Mouse (Mus musculus) forebrain, embryonic 10.5 days (tissue): Measurements from ENCODE around the gene Trub1. TPM values are rescaled to one million over a fixed set of nuclear protein-coding genes. Genes with fewer than 3 reads are reported as not detected.

Experiments used
- DNase-seq: peaks from one replicate; pipeline ENCODE4 v3.0.0-alpha.2; 2017; ENCODE audit warnings: low spot score; ENCODE audit errors: extremely low spot score
- H3K27ac ChIP-seq: fragments of 300-500 bp; sonication (generic); 2 replicates; pipeline ENCODE4 v1.5.1; 2016; ENCODE audit warnings: mild to moderate bottlenecking
- H3K27me3 ChIP-seq: fragments of 300-500 bp; sonication (generic); 2 replicates; pipeline ENCODE4 v1.6.1; 2016; ENCODE audit warnings: mild to moderate bottlenecking; ENCODE audit not compliant: poor library complexity, severe bottlenecking
- H3K36me3 ChIP-seq: fragments of 300-500 bp; sonication (generic); replicated peaks from 2 replicates; pipeline ENCODE4 v1.6.1; 2016; ENCODE audit warnings: mild to moderate bottlenecking, moderate library complexity
- H3K4me1 ChIP-seq: fragments of 300-500 bp; sonication (generic); 2 replicates; pipeline ENCODE4 v1.6.1; 2016
- H3K4me3 ChIP-seq: fragments of 300-500 bp; sonication (generic); 2 replicates; pipeline ENCODE4 v1.5.1; 2016; ENCODE audit warnings: mild to moderate bottlenecking, moderate library complexity
- H3K9me3 ChIP-seq: fragments of 300-500 bp; sonication (generic); 2 replicates; pipeline ENCODE4 v1.6.1; 2016; ENCODE audit warnings: mild to moderate bottlenecking, moderate library complexity
- WGBS: fragments of 180-500 bp; shearing (Covaris S2); methylation state at CpG from one replicate; pipeline ENCODE4 v1.1.7; 2016; 5-methylcytosine and 5-hydroxymethylcytosine counted together
- polyA plus RNA-seq: library from polyadenylated mRNA; unstranded; fragments of >200 nt; fragmentation: Nextera tagmentation; extraction: Ambion mirVana; gene quantifications from 2 replicates; pipeline ENCODE4 v1.2.1, GENCODE M21; 2016

Gene Trub1
- polyA plus RNA-seq, 1 experiment from 2014 or later, result 23.4 TPM

- no peak for DNase-seq
- WGBS, result 80% methylated on average over 4 of the region's 4 CpGs
- Histone ChIP-seq H3K27ac (no peak overlapping the region), H3K27me3 (no peaks in the 10 kb centered on the region), H3K9me3 (no peaks in the 10 kb centered on the region), H3K36me3 (no peaks in the 10 kb centered on the region; the same call in 1 of the 2 replicates), H3K4me1 (peaks cover 31% of the 10 kb centered on the region), H3K4me3 (no peak overlapping the region)
Measured at GRCm38 (mm10) chr19:57451762-57452161, 950 bp upstream of the Trub1 start.

GRCm38 (mm10) chr19:57453218-57453600 lies 497 bp downstream of the Trub1 start:
- Histone ChIP-seq H3K27me3 (no peaks in the 10 kb centered on the region), H3K4me3 (peak overlapping the region; percentile 77), H3K27ac (peak overlapping the region; percentile 85), H3K9me3 (no peaks in the 10 kb centered on the region), H3K36me3 (peaks cover 4% of the 10 kb centered on the region), H3K4me1 (peaks cover 28% of the 10 kb centered on the region)
- peak; percentile 21 for DNase-seq
- 10% methylated on average over 6 of the region's 6 CpGs for WGBS

GRCm38 (mm10) chr19:57455286-57455960 lies 2.7 kb downstream of the Trub1 start:
- no peaks in the 10 kb centered on the region for H3K9me3 ChIP-seq
- no peak overlapping the region for H3K27ac ChIP-seq
- peaks cover 28% of the 10 kb centered on the region for H3K4me1 ChIP-seq
- no peaks in the 10 kb centered on the region for H3K27me3 ChIP-seq
- no peak overlapping the region for H3K4me3 ChIP-seq
- DNase-seq, result no peak
- WGBS, result 96% methylated on average over 25 of the region's 25 CpGs
- peaks cover 17% of the 10 kb centered on the region for H3K36me3 ChIP-seq

GRCm38 (mm10) chr19:57457075-57457474 lies 4.4 kb downstream of the Trub1 start:
- WGBS, result 87% methylated on average over 2 of the region's 2 CpGs
- peak; percentile 36 for DNase-seq

GRCm38 (mm10) chr19:57463741-57464140 lies 11.0 kb downstream of the Trub1 start:
- Histone ChIP-seq H3K27me3 (no peaks in the 10 kb centered on the region), H3K4me1 (peaks cover 7% of the 10 kb centered on the region), H3K4me3 (no peak overlapping the region), H3K36me3 (peaks cover 53% of the 10 kb centered on the region), H3K27ac (no peak overlapping the region), H3K9me3 (no peaks in the 10 kb centered on the region)
- WGBS, result 45% methylated on average over 8 of the region's 8 CpGs
- DNase-seq, result no peak

More at GRCm38 (mm10) chr19:57457075-57457474, 4.4 kb downstream of the Trub1 start:
- no peaks in the 10 kb centered on the region for H3K27me3 ChIP-seq
- peaks cover 20% of the 10 kb centered on the region for H3K4me1 ChIP-seq
- no peak overlapping the region for H3K4me3 ChIP-seq
- no peaks in the 10 kb centered on the region for H3K9me3 ChIP-seq
- no peak overlapping the region for H3K27ac ChIP-seq
- H3K36me3 ChIP-seq, result peaks cover 29% of the 10 kb centered on the region

GRCm38 (mm10) chr19:57465742-57466141 lies 13.0 kb downstream of the Trub1 start:
- 93% methylated on average over 7 of the region's 7 CpGs for WGBS
- Histone ChIP-seq H3K27ac (no peak overlapping the region), H3K4me3 (no peak overlapping the region), H3K27me3 (no peaks in the 10 kb centered on the region), H3K36me3 (peaks cover 61% of the 10 kb centered on the region), H3K9me3 (peaks cover 6% of the 10 kb centered on the region; the same call in 1 of the 2 replicates), H3K4me1 (peaks cover 7% of the 10 kb centered on the region)
- no peak for DNase-seq

GRCm38 (mm10) chr19:57471033-57471432 lies 18.3 kb downstream of the Trub1 start:
- Histone ChIP-seq H3K27ac (no peak overlapping the region), H3K9me3 (peaks cover 6% of the 10 kb centered on the region; the same call in 1 of the 2 replicates), H3K27me3 (no peaks in the 10 kb centered on the region), H3K4me3 (no peak overlapping the region), H3K36me3 (peaks cover 42% of the 10 kb centered on the region), H3K4me1 (peaks cover 10% of the 10 kb centered on the region)
- no peak for DNase-seq
- WGBS, result 95% methylated on average over 12 of the region's 12 CpGs

GRCm38 (mm10) chr19:57472169-57472568 lies 19.5 kb downstream of the Trub1 start:
- 91% methylated on average over 15 of the region's 15 CpGs for WGBS

GRCm38 (mm10) chr19:57473301-57473700 lies 20.6 kb downstream of the Trub1 start:
- no peak overlapping the region for H3K27ac ChIP-seq
- 80% methylated on average over 16 of the region's 16 CpGs for WGBS
- no peak for DNase-seq
- H3K4me3 ChIP-seq, result no peak overlapping the region
- H3K36me3 ChIP-seq, result peaks cover 35% of the 10 kb centered on the region
- H3K9me3 ChIP-seq, result peaks cover 6% of the 10 kb centered on the region; the same call in 1 of the 2 replicates
- peaks cover 10% of the 10 kb centered on the region for H3K4me1 ChIP-seq
- H3K27me3 ChIP-seq, result no peaks in the 10 kb centered on the region

More at GRCm38 (mm10) chr19:57472169-57472568, 19.5 kb downstream of the Trub1 start:
- Histone ChIP-seq H3K4me3 (no peak overlapping the region), H3K9me3 (peaks cover 6% of the 10 kb centered on the region; the same call in 1 of the 2 replicates), H3K27me3 (no peaks in the 10 kb centered on the region), H3K36me3 (peaks cover 43% of the 10 kb centered on the region), H3K27ac (no peak overlapping the region), H3K4me1 (peaks cover 10% of the 10 kb centered on the region)
- DNase-seq, result no peak

- no peaks in the 10 kb centered on the region for H3K9me3 ChIP-seq
- WGBS, result 91% methylated on average over 4 of the region's 4 CpGs
- peaks cover 16% of the 10 kb centered on the region; the same call in 1 of the 2 replicates for H3K36me3 ChIP-seq
- no peaks in the 10 kb centered on the region for H3K27me3 ChIP-seq
- DNase-seq, result no peak
- no peak overlapping the region for H3K4me3 ChIP-seq
- no peak overlapping the region for H3K27ac ChIP-seq
- H3K4me1 ChIP-seq, result peaks cover 10% of the 10 kb centered on the region
Measured at GRCm38 (mm10) chr19:57475298-57475697, 22.6 kb downstream of the Trub1 start.

- no peak overlapping the region for H3K27ac ChIP-seq
- H3K9me3 ChIP-seq, result no peaks in the 10 kb centered on the region
- H3K36me3 ChIP-seq, result peaks cover 16% of the 10 kb centered on the region; the same call in 1 of the 2 replicates
- WGBS, result 81% methylated on average over 8 of the region's 8 CpGs
- no peak for DNase-seq
- no peaks in the 10 kb centered on the region for H3K27me3 ChIP-seq
- peaks cover 10% of the 10 kb centered on the region for H3K4me1 ChIP-seq
- H3K4me3 ChIP-seq, result no peak overlapping the region
Measured at GRCm38 (mm10) chr19:57477310-57477709, 24.6 kb downstream of the Trub1 start.

GRCm38 (mm10) chr19:57478056-57478455 lies 25.3 kb downstream of the Trub1 start:
- no peak for DNase-seq
- 89% methylated on average over 11 of the region's 11 CpGs for WGBS
- H3K4me1 ChIP-seq, result peaks cover 5% of the 10 kb centered on the region

GRCm38 (mm10) chr19:57479886-57480655 lies 27.4 kb downstream of the Trub1 start:
- H3K4me1 ChIP-seq, result no peaks in the 10 kb centered on the region
- peaks cover 5% of the 10 kb centered on the region; the same call in 1 of the 2 replicates for H3K9me3 ChIP-seq
- no peaks in the 10 kb centered on the region for H3K27me3 ChIP-seq
- 0 out of 2 replicates have a peak overlapping the region, but pooled peaks have one; percentile 6 for H3K27ac ChIP-seq
- no peak overlapping the region for H3K4me3 ChIP-seq
- peaks cover 26% of the 10 kb centered on the region for H3K36me3 ChIP-seq
- no peak for DNase-seq
- 88% methylated on average over 8 of the region's 8 CpGs for WGBS

More at GRCm38 (mm10) chr19:57478056-57478455, 25.3 kb downstream of the Trub1 start:
- H3K4me3 ChIP-seq, result no peak overlapping the region
- H3K27me3 ChIP-seq, result no peaks in the 10 kb centered on the region
- H3K36me3 ChIP-seq, result peaks cover 15% of the 10 kb centered on the region; the same call in 1 of the 2 replicates
- no peak overlapping the region for H3K27ac ChIP-seq
- no peaks in the 10 kb centered on the region for H3K9me3 ChIP-seq
